Mouse (Mus musculus): ENCODE data around the gene Col24a1.

The Col24a1 gene

GRCm38 (mm10) chr3:145292337-145293134, at the start of gene Col24a1:
Col24a1 (plus strand) TSS chr3:145292472.
- in situ Hi-C loops (cut with MboI, MseI) = no loop called here

- in situ Hi-C loops (cut with MboI, MseI) = no loop called here
Observed at GRCm38 (mm10) chr3:145248040-145248439, 44.2 kb upstream of the Col24a1 start.

DNA sequence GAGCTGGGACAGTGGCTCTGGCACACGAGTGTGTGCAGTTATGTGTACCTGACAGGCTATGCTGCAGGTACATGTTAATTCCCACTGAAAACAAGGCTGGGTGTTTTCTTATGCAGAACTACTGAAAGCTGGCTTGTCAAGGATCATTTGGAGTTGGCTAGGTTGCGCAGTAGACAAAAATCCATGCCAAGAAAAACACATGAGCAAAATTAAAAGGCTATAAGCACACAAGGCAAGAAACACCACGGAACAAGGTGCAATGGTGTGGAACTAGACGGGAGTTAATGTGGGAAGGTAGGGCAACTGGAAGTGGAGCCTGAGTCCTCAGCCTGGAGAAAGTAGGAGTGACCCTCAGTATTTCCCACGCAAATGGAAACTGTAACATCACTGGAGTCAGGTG, 39.2 kb upstream of the Col24a1 start:
- in situ Hi-C loops (cut with MboI, MseI) = no loop called here

- in situ Hi-C loops (cut with MboI, MseI) = no loop called here
Observed at GRCm38 (mm10) chr3:145254764-145255396, 37.4 kb upstream of the Col24a1 start.

DNA sequence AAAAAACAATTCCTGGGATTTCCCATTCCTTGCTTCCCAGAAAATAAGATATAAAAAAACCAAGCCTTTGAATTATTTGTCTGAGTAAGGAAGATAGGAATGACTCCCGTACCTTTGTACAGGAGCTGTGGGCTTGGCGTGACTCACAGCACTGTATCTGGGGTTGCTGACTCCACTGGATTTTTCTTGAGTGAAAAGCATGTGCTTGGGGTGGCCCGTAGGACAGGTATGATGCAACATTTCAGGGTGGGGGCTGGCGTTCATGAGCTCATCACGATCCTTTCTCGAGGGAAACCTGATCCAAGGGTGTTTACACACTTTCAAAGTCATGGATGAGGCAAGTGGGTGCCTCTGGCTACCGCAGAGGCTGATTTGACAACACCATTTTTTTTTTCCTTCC, 35.6 kb upstream of the Col24a1 start:
- in situ Hi-C loops (cut with MboI, MseI) = no loop called here

DNA sequence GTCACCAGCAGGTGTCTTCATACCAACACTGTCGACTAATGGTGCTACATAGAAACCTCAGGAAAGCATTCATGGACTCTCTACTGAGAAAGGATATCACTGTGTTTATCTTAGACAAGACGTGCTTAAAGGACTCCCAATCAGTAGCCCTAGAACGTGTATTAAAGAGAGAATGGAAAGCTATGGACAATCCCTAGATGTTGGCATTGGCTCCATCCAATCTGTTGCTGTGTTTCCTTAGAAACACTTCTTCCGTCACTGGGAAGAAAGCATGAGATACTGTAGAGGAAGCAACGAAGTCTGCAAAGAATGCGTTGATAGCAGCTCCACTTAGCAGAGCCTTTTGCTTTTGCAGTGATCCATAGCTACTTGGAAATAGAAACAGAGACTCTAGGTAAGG, 32.6 kb upstream of the Col24a1 start:
- in situ Hi-C loops (cut with MboI, MseI) = no loop called here

GRCm38 (mm10) chr3:145263131-145263530, 29.1 kb upstream of the Col24a1 start:
- in situ Hi-C loops (cut with MboI, MseI) = no loop called here

DNA sequence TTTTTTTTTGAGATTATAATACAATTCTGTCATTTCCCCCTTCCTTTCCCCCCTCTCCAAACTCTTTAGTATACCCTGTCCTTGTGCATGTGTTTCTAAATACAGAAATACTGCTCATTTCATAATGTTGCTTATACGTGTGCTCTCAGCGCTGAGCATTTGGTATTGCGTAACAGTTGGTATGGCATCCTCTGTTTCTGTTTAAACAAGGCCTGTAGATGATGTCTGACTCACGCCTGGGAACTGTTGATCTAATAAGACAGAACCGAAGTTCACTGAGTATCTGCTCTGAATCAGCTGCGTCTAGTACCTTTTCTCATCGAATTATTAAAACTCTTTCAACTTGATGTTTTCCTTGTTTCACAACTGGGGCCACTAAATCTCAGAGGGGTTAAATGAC, 24.2 kb upstream of the Col24a1 start:
- in situ Hi-C loops (cut with MboI, MseI) = no loop called here

GRCm38 (mm10) chr3:145274191-145274590, 18.1 kb upstream of the Col24a1 start:
- in situ Hi-C loops (cut with MboI, MseI) = no loop called here

DNA sequence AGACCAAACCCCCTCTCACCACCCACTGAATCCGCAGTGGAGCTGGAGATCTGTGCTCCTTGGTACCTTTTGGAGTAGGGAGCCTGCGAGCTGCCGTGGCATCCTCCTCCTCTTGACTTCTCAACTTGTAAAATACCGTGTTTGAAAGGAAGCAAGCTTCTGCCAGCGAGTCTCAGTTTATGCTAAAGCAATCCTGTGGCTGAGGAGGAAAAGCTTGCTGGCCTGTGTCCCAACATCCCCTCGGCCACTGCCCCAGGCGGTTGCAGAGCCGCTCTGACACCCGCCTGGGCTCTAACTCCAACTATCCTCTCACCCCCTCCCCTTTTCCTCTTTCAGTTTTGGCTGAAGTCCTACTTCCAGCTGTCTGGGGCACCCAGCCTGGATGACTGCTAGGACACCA, 935 bp downstream of the Col24a1 start:
- in situ Hi-C loops (cut with MboI, MseI) = no loop called here

DNA sequence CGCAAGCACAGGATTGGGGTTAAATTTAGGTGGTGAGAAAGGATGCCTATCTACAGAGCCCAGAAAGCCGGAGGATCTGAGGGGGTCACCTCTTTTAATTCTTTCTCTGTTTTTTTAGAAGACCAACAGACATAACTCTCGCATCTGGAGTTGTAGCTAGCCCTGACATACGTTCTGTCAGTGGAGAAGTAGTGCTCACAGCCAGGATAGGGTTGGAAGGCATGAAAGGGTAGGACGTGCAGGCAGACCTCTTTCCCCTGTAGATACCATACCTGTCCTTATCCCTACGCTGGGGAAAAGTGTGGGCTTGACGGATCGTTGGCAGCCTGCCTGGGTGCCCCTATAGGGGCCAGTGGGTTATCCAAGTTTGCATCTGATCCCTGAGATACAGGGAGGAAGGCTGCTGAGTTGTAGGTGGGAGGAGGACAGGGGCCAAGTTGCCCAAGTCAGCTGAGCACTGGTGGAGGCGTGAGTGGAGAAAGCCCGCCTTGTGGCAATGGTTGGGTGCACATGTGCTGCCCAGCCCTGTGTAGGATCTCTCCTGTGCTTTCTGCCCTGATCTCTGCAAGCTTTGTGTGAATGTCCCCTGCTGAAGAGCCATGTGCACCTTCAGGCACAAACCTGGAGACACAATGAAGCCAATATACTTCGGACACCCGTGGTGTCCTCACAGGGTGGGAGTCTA, 1.5 kb downstream of the Col24a1 start:
- in situ Hi-C loops (cut with MboI, MseI) = no loop called here

DNA sequence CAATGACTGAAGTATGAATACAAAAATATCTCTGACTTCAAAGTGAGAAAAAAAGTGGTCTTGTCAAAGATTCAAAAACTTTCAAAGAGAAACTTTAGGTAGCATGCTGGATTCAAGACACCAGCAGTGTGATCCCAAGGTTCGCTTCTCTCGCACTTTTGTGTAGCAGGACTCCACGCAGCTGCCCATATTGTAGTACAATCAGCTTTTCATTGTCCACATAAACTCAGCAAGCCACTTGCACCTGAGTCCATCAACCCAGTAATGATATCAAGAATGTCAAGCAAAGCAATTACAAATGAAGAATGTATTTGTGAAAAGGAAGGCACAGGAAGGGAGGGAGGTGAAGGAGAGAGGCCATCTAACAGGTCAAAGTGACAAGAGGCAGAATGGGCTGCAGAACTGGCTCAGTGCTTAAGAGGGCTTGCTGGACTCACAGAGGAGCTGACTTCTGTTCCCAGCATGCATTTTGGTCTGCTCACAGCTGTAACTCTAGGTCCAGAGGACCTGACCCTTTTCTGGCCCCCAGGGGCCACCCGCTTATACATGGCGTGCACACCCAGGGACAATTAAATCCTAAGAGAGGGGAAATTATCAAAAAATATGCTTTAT, 7.8 kb downstream of the Col24a1 start:
- in situ Hi-C loops (cut with MboI, MseI) = no loop called here

- in situ Hi-C loops (cut with MboI, MseI) = no loop called here
Observed at GRCm38 (mm10) chr3:145305311-145305710, 13.0 kb downstream of the Col24a1 start.

GRCm38 (mm10) chr3:145307209-145307608, 14.9 kb downstream of the Col24a1 start:
- in situ Hi-C loops (cut with MboI, MseI) = no loop called here

DNA sequence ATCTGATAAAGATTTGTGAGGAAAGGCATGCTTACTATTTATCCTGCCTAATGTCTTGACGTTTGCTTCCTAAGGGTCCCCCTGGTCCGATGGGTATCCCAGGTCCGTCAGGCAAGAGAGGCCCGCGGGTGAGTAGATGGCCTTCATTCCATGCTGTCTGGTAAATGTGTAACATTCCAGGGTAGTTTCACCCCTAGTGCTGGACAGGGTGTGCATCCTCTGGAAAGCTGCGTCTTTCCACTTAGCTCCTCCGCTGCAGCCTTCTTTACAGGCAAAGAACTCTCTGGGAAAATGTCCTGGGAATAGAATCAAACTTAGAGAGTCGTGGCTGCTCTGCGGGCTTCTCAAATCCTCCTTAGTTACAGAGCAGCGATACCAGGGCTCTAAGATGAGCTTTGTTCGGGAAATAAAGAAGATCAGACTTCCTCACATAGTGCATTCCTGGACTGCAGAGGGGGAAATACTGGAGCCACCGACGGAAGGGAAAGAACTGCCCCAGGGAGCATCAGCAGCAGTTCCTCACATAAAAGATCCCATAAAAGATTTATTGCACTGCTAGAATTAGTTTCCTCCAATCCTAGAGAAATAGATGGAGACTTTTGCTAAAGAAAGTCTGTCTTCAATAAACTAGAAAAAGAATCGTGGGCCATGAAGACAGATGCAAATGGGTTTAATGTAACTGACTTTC, 28.5 kb downstream of the Col24a1 start:
- in situ Hi-C loops (cut with MboI, MseI) = no loop called here

DNA sequence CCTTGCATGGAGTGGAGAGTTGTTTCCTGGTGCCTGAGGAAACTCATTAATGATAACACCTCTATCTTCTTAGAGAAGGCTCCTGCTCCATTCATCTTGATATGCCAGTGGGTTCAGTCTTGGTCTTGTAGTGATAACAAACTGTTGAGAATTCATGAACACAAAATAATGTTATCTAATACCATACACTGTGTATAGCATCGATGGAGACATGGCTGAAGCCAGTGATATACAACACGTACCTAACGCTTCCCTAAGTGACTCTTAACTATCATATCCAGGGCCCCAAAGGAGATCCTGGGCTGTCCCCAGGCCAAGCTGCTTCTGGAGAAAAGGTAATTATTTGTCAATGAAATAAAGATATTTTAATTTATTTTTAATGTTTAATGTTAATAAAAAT, 33.1 kb downstream of the Col24a1 start:
- in situ Hi-C loops (cut with MboI, MseI) = no loop called here

GRCm38 (mm10) chr3:145331642-145332041, 39.4 kb downstream of the Col24a1 start:
- in situ Hi-C loops (cut with MboI, MseI) = no loop called here

GRCm38 (mm10) chr3:145334046-145334445, 41.8 kb downstream of the Col24a1 start:
- in situ Hi-C loops (cut with MboI, MseI) = no loop called here

DNA sequence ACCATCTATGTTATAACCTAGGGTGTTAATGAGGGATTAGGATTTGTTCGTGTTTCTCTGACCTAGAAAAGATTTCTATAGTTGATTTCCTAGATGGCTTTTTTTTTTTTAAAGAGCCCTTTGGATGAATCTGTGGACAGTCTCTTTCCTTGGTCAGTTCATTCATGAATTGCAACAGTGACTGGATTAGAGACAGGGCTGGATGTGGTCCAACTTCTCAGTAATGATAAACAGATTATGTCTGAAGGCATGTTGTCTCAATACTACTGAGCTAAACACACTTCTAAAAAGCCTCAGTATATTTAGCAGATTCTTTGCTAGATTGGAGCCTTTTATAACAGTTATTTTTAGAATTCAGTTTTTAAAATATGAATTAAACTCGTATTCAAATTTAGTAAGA, 44.9 kb downstream of the Col24a1 start:
- in situ Hi-C loops (cut with MboI, MseI) = no loop called here

GRCm38 (mm10) chr3:145339851-145340499, 47.7 kb downstream of the Col24a1 start:
- in situ Hi-C loops (cut with MboI, MseI) = no loop called here

- in situ Hi-C loops (cut with MboI, MseI) = no loop called here
Observed at GRCm38 (mm10) chr3:145348690-145349089, 56.4 kb downstream of the Col24a1 start.

All from T-helper 1 cell (primary cell).